Mouse (Mus musculus): ENCODE data around the gene Mapk10.

DNA sequence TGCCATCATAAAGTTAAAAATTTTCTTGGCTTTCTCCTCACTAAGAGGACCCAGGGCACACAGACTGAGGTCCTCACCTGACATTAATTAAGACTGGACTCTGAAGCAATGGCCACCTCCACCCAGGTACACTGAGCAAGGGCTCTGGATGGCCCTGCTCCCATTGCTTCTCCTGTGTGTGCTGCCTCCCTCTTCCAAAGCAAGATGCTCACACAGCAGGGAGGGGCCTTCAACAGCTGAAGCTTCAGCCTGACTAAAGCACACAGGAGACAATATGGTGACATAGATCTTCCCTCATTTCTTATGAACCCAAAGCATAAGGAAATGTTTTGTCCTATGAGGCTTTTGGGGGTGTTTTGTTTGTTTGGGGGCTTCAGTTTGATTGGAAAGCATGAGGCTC lies 215.2 kb downstream of the Mapk10 start:
- TF ChIP-seq CTCF (IDR thresholded peaks at IDR 0.05; ENCODE audit: low read depth, low read length) (no peak), TAL1 (conservative IDR thresholded peaks at IDR 0.05; ENCODE audit: low read depth, low read length) (no peak), GATA1 (IDR thresholded peaks at IDR 0.05; ENCODE audit: borderline replicate concordance, low read length) (no peak)

All from G1E (cell line).